Mouse (Mus musculus): Measurements from ENCODE around the gene Sdk2.

The Sdk2 gene

DNA sequence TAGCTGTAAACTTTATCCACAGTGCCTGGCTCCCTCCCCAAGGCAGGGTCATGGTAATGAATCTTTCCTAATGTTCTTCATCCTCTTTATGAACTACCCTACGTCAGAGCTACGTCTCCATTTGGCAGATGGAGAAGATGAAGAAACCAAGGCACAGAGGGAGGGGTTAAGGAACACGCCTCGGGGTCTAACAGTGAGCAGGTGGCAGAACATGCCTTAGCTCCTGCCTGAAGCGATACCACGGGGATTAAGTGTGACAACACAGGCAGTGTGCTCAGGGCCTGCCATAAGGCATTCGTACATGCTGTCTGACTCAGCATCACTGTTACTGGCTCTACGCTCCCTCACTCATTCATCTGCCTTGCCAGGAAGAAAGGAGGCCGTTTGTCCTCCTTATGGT lies 138.6 kb downstream of the Sdk2 start:
- DNase-seq (ENCODE audit: low spot score): no peak

GRCm38 (mm10) chr11:113927826-113928225 lies 139.0 kb downstream of the Sdk2 start:
- no peak for DNase-seq (ENCODE audit: low spot score)

DNA sequence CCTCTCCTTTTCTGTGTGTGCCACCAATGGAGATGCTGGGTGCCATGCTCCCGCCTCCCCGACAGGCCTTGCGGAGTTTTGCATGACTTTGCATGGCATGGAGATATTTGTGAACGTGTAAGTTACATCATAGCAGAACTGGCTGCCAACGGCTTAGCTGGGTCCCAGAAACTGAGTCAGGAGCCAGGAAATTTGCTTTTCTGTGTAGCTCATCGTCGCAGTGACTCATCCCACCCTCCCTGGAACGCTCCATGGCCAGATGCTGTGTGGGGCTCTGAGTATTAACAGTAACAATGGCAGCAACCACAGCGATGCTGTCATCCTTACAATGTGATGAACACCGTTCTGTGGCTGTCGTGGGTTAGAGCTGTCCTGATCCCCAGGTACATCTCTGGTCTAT lies 139.6 kb downstream of the Sdk2 start:
- DNase-seq (ENCODE audit: low spot score): no peak

GRCm38 (mm10) chr11:113923137-113923536 lies 143.7 kb downstream of the Sdk2 start:
- DNase-seq (ENCODE audit: low spot score): no peak

DNA sequence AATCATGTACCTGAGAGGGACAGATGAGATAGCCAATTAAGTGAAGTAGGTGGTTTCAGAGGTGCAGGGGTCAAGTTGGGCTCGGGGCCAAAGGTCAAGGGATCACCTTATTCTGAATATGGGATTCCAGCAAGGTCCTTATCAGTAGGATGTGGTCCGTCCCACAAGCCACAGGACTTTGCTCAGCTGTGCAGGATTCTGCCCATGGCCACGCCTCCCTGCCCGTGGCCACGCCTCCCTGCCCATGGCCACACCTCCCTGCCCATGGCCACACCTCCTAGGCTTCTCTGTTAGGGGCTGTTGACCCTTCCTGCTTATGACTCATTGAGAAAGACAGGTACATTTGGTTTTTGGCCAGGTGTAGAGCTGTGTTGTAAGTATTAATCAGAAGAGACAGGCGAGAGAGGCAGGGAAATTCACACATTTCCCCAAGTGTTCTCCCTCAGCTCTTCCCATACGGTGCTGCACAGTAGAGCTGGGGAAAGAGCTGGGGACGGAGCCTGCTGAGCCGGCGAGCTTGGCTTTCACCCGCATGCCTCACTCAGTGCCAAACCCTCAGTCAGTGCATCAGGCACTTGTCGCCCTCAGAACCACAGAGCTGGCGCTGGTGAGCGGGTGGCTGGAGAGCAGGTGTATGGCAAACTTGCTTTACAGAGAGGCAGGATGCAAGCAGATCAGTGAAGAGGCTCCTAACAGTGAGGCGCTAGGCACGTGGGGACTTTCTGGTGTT lies 163.6 kb downstream of the Sdk2 start:
- no peak for DNase-seq (ENCODE audit: low spot score)

GRCm38 (mm10) chr11:113901906-113902305 lies 164.9 kb downstream of the Sdk2 start:
- DNase-seq (ENCODE audit: low spot score): no peak

DNA sequence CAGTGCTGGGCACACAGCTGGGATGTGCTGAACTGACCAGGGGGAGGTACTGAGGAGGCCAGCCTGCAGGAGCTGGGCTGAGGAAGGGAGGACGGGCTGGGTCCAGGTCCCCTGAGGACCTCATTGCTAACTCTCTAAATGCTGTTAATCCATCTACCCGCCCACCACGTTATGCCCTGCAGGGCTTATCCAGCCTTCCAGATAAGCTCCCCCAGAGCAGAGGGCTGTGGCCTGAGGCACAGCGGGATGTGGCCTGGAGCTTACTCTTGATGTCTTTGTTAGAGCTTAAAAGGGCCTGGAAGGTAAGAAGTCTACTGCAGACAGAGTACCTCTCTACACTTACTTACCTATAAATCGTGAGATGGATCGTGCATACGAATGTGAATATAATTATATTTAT lies 168.2 kb downstream of the Sdk2 start:
- no peak for DNase-seq (ENCODE audit: low spot score)

DNA sequence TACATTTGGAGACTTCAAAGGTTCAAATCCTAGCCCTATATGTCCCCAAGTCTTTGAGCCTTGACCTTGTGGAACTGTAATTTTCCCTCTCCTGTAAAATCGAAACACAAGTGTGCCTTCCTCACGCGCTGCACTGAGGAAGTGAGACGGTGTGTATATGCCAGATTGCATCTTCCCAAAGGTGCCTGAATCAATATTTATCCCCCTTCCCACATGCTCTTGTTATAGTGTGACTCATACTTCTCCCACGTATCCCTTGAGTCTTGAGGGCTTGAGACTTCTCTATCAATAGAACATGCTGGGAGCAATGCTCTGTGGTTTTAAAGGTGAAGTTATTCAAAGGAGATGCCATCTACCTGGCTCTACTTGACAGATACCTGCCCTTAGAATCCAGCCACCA lies 170.8 kb downstream of the Sdk2 start:
- DNase-seq (ENCODE audit: low spot score): no peak

GRCm38 (mm10) chr11:113892924-113893323 lies 173.9 kb downstream of the Sdk2 start:
- DNase-seq (ENCODE audit: low spot score): no peak

GRCm38 (mm10) chr11:113892067-113892466 lies 174.8 kb downstream of the Sdk2 start:
- no peak for DNase-seq (ENCODE audit: low spot score)

DNA sequence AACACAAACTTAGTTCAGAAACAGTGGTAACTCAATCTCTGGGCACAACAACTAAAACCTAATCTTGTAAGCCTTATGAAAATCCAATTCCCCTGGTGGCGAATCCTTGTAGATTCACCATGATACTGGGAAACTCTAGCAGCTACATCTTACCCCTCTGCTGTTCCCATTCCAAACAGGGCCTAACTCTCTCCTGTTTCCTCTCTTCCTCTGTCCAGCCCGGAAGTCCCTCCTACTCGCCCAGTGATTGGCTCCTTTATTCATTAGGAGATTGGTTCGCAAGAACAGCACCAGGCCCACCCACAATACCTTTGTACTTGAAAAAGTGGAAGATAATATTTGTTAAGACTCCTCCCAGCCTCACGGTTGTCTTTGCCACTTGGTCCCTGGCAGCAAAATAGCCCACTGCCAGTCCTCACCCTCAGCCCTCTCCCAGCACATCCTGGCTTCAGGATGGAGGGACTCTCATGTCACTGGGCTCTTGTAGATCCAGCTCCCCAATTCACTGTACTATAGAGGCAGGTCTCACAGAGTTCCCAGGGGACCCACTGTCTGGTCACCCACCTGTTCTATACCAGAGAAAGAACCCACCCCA lies 178.6 kb downstream of the Sdk2 start:
- DNase-seq (ENCODE audit: low spot score): no peak

DNA sequence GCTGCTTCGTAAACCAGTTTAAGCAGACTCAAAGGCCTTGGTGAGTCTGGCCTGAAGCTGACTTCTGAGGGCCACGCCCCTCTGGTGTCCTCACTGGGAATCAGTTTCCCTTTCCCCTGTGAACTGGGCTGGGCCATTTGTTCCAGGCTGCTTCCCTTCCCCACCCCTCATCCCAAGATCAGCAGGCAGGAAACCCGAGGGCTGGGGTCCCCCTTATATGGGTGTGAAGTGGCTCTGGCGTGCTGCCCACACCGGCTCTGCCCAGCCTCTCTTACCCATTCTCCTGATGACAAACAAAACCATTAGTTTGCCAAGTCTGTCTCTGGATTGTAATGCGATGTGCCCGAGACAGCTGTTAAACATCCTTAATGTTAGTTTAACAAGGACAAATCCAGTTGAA lies 180.5 kb downstream of the Sdk2 start:
- no peak for DNase-seq (ENCODE audit: low spot score)

GRCm38 (mm10) chr11:113884962-113885361 lies 181.9 kb downstream of the Sdk2 start:
- no peak for DNase-seq (ENCODE audit: low spot score)

DNA sequence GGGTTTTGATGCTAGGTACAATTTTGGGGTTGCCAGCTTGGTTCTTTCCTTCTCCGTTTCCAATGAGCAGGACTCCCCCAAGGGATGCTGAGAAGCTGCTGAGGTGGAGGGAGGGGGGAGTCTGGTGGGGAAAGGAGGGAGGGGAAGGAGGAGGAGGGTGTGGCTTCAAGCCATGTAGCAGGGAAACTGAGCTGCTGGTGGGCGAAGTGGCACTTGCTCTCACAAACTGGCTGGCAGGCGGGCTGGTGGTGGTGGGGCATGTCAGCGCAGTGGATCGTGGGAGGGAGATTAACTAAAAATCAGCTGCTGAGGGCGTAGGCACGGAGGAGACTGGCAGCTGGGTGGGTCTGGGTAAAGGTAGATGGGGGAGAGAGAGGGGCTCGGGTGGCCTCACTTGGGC lies 183.8 kb downstream of the Sdk2 start:
- no peak for DNase-seq (ENCODE audit: low spot score)

GRCm38 (mm10) chr11:113881864-113882263 lies 185.0 kb downstream of the Sdk2 start:
- no peak for DNase-seq (ENCODE audit: low spot score)

DNA sequence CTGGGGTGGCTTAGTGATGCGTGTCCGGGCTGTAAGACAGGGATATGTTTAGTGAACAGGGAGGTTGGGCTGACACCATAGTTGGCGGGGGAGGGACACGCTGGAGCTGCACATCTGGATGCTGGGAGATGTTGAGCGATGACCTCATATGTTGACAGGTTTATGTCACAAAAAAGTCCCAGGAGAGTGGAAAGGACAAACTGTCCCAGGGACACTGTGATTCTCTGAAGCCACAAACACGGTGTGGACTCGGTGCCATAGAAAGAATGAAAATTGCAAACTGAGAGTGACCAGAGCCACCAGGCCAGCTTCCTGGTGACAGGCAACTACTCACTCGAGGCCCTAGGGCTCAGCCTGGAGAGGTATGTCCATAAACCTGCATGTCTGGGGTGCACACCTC lies 199.8 kb downstream of the Sdk2 start:
- no peak for DNase-seq (ENCODE audit: low spot score)

- peak; percentile 90 for DNase-seq (ENCODE audit: low spot score)
Measured at GRCm38 (mm10) chr11:113865627-113866026, 201.2 kb downstream of the Sdk2 start.

GRCm38 (mm10) chr11:113863408-113863807 lies 203.4 kb downstream of the Sdk2 start:
- DNase-seq (ENCODE audit: low spot score): peak; percentile 13

GRCm38 (mm10) chr11:113855661-113856060 lies 211.2 kb downstream of the Sdk2 start:
- DNase-seq (ENCODE audit: low spot score): no peak

DNA sequence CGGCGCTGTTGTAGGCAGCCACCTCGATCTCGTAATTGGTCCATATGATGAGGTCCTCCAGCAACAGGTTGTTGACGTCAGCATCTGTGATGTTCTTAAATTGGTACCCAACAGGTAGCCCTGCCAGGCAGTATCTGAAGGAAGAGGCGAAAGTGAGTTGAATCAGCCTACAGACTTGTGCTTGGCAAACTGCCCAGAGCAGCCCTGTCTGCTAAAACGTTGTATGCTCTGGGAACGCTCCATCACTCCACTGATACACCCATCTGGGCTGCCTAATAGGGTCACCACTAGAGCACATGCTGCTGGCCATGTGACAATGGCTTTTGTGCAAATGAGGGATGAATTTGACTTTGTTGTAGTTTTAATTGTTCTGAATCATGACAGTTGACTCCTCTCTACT lies 215.1 kb downstream of the Sdk2 start:
- DNase-seq (ENCODE audit: low spot score): no peak

- DNase-seq (ENCODE audit: low spot score): no peak
Measured at GRCm38 (mm10) chr11:113849322-113849721, 217.5 kb downstream of the Sdk2 start.

GRCm38 (mm10) chr11:113843920-113844319 lies 222.9 kb downstream of the Sdk2 start:
- DNase-seq (ENCODE audit: low spot score): no peak

GRCm38 (mm10) chr11:113842879-113843278 lies 224.0 kb downstream of the Sdk2 start:
- no peak for DNase-seq (ENCODE audit: low spot score)

DNA sequence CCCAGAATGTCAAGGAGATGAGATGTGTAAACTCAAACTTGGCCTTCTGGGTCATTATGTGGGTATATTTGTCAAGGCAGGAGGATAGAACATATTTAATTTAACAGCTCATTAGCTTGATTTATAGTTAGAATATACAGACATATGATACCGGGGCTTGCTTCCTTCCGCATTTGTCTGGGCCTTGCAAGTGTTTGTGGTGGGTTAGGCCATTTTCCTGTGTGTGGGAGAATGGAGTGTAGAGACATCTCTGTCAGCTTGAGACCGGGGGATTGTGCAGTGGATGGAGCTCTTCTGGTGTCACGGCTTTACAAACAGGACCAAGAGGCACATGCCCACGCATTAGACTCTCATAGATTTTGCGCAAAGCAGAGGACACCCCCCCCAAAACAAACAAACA lies 235.2 kb downstream of the Sdk2 start:
- no peak for DNase-seq (ENCODE audit: low spot score)
